Mouse (Mus musculus): ENCODE data around the gene Meaf6.

DNA sequence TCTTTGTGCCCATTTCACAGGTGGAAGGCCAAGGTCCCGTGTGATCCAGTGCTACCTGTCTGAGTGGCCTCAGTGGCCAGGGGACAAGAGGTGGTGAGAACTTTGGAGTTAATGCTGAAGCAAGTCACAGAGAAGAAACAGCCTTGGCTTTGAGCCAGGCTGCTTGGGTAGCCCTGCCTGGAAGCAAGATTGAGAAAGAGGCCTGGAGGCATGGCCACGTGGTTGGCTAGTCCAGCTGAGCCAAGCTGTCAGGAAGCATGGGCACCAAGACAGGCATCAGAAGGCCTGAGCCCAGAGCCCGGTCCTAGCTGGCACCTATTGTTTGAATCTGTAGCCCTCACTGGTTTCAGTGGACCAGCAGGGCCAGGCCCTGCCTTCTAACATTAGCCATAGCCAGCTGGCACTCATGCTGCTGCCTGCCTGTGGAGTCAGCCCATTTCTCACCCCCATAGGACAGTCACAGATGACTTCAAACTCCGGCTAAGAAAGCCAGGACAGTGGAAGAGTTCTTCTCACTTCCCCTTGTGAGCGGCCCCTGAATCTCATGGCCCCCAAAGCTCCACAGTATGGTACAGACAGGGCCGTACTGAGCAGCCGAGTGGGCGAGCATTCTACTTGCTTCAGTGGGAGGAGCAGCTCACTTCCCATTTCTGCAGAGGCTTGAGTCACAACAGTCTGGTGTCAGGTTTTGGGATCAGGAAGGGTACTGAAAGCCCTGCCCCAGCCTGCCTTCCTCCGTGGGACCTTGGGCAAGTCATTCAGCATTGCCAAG is 31.3 kb downstream of the Meaf6 start:
- TF ChIP-seq CTCF (IDR thresholded peaks at IDR 0.05; ENCODE audit: low read depth, low read length) (no peak), EP300 (IDR thresholded peaks at IDR 0.05; ENCODE audit: insufficient read depth, low read depth, low read length) (no peak), POLR2A (IDR thresholded peaks at IDR 0.05; ENCODE audit: insufficient read depth, low read length) (no peak)

Measured in ES-Bruce4 (cell line).